Mouse (Mus musculus): ENCODE data around the gene Fam198a. TPM values are rescaled to one million over a fixed set of nuclear protein-coding genes. Genes with fewer than 3 reads are reported as not detected.

Fam198a gene
- total RNA-seq (2018; cell fraction: chromatin; rRNA removed) = 1 to 10 TPM in 1 of 26 experiments, not detected in 25; 1.7 TPM
- not detected for total RNA-seq (2018; cell fraction: cytosol; rRNA removed)
- not detected for total RNA-seq (2018; cell fraction: nucleus; rRNA removed)
- polyA plus RNA-seq (2018) = not detected in 3 replicates

GRCm38 (mm10) chr9:121950418-121951113 is at the start of gene Fam198a:
TSS of gene Fam198a (plus strand) at chr9:121950988.
- no peak within 1 kb of the TSS for H3K4me3 ChIP-seq (ENCODE audit: inconsistent target)
- no peaks in the 10 kb centered on the region for H3K36me3 ChIP-seq (ENCODE audit: inconsistent target)
- H3K79me2 ChIP-seq (ENCODE audit: inconsistent target) = no peaks in the 10 kb centered on the region
- H3K27ac ChIP-seq = no peak within 1 kb of the TSS
- 15% methylated on average over 11 of the region's 14 CpGs for WGBS (ENCODE audit: missing documents)

- 93% methylated on average over 5 of the region's 5 CpGs for WGBS (ENCODE audit: missing documents)
- H3K36me3 ChIP-seq (ENCODE audit: inconsistent target) = no peaks in the 10 kb centered on the region
- H3K4me3 ChIP-seq (ENCODE audit: inconsistent target) = no peak overlapping the region
- no peak overlapping the region for H3K27ac ChIP-seq
- H3K79me2 ChIP-seq (ENCODE audit: inconsistent target) = no peaks in the 10 kb centered on the region
These were observed 48.8 kb upstream of the Fam198a start for GRCm38 (mm10) chr9:121901710-121902700.

GRCm38 (mm10) chr9:121903476-121904305 is 47.1 kb upstream of the Fam198a start:
- WGBS (ENCODE audit: missing documents) = 63% methylated on average over 8 of the region's 8 CpGs
- no peaks in the 10 kb centered on the region for H3K79me2 ChIP-seq (ENCODE audit: inconsistent target)
- H3K36me3 ChIP-seq (ENCODE audit: inconsistent target) = no peaks in the 10 kb centered on the region
- H3K27ac ChIP-seq = no peak overlapping the region
- H3K4me3 ChIP-seq (ENCODE audit: inconsistent target) = no peak overlapping the region

GRCm38 (mm10) chr9:121904319-121904718 is 46.5 kb upstream of the Fam198a start:
- H3K27ac ChIP-seq = no peak overlapping the region
- H3K4me3 ChIP-seq (ENCODE audit: inconsistent target) = no peak overlapping the region
- WGBS (ENCODE audit: missing documents) = 6% methylated on average over 4 of the region's 4 CpGs
- no peaks in the 10 kb centered on the region for H3K79me2 ChIP-seq (ENCODE audit: inconsistent target)
- H3K36me3 ChIP-seq (ENCODE audit: inconsistent target) = no peaks in the 10 kb centered on the region

GRCm38 (mm10) chr9:121904946-121905345 is 45.8 kb upstream of the Fam198a start:
- Histone ChIP-seq H3K27ac (no peak overlapping the region), H3K4me3 (ENCODE audit: inconsistent target) (no peak overlapping the region), H3K36me3 (ENCODE audit: inconsistent target) (no peaks in the 10 kb centered on the region), H3K79me2 (ENCODE audit: inconsistent target) (no peaks in the 10 kb centered on the region)
- WGBS (ENCODE audit: missing documents) = 65% methylated on average over 7 of the region's 7 CpGs

GRCm38 (mm10) chr9:121905556-121906185 is 45.1 kb upstream of the Fam198a start:
- Histone ChIP-seq H3K36me3 (ENCODE audit: inconsistent target) (no peaks in the 10 kb centered on the region), H3K79me2 (ENCODE audit: inconsistent target) (no peaks in the 10 kb centered on the region), H3K4me3 (ENCODE audit: inconsistent target) (no peak overlapping the region), H3K27ac (no peak overlapping the region)
- WGBS (ENCODE audit: missing documents) = 91% methylated on average over 4 of the region's 4 CpGs

- no peak overlapping the region for H3K4me3 ChIP-seq (ENCODE audit: inconsistent target)
- H3K36me3 ChIP-seq (ENCODE audit: inconsistent target) = no peaks in the 10 kb centered on the region
- 96% methylated on average over 5 of the region's 5 CpGs for WGBS (ENCODE audit: missing documents)
- no peaks in the 10 kb centered on the region for H3K79me2 ChIP-seq (ENCODE audit: inconsistent target)
- no peak overlapping the region for H3K27ac ChIP-seq
These were observed 44.3 kb upstream of the Fam198a start for GRCm38 (mm10) chr9:121906456-121906855.

- Histone ChIP-seq H3K36me3 (ENCODE audit: inconsistent target) (no peaks in the 10 kb centered on the region), H3K79me2 (ENCODE audit: inconsistent target) (no peaks in the 10 kb centered on the region), H3K4me3 (ENCODE audit: inconsistent target) (no peak overlapping the region), H3K27ac (no peak overlapping the region)
- WGBS (ENCODE audit: missing documents) = 95% methylated on average over 10 of the region's 10 CpGs
These were observed 43.3 kb upstream of the Fam198a start for GRCm38 (mm10) chr9:121907356-121908070.

- Histone ChIP-seq H3K4me3 (ENCODE audit: inconsistent target) (no peak overlapping the region), H3K27ac (no peak overlapping the region), H3K36me3 (ENCODE audit: inconsistent target) (no peaks in the 10 kb centered on the region), H3K79me2 (ENCODE audit: inconsistent target) (no peaks in the 10 kb centered on the region)
- WGBS (ENCODE audit: missing documents) = 93% methylated on average over 17 of the region's 17 CpGs
These were observed 42.5 kb upstream of the Fam198a start for GRCm38 (mm10) chr9:121908321-121908720.

GRCm38 (mm10) chr9:121909635-121910034 is 41.2 kb upstream of the Fam198a start:
- 7% methylated on average over 6 of the region's 6 CpGs for WGBS (ENCODE audit: missing documents)
- Histone ChIP-seq H3K4me3 (ENCODE audit: inconsistent target) (no peak overlapping the region), H3K79me2 (ENCODE audit: inconsistent target) (no peaks in the 10 kb centered on the region), H3K27ac (0 out of 2 replicates have a peak overlapping the region, but pooled peaks have one; percentile 4), H3K36me3 (ENCODE audit: inconsistent target) (no peaks in the 10 kb centered on the region)

GRCm38 (mm10) chr9:121911196-121911595 is 39.6 kb upstream of the Fam198a start:
- 96% methylated on average over 7 of the region's 7 CpGs for WGBS (ENCODE audit: missing documents)
- Histone ChIP-seq H3K79me2 (ENCODE audit: inconsistent target) (no peaks in the 10 kb centered on the region), H3K27ac (no peak overlapping the region), H3K36me3 (ENCODE audit: inconsistent target) (no peaks in the 10 kb centered on the region), H3K4me3 (ENCODE audit: inconsistent target) (no peak overlapping the region)

- 96% methylated on average over 4 of the region's 4 CpGs for WGBS (ENCODE audit: missing documents)
- no peak overlapping the region for H3K4me3 ChIP-seq (ENCODE audit: inconsistent target)
These were observed 38.0 kb upstream of the Fam198a start for GRCm38 (mm10) chr9:121912786-121913185.

GRCm38 (mm10) chr9:121914226-121914757 is 36.5 kb upstream of the Fam198a start:
- Histone ChIP-seq H3K27ac (no peak overlapping the region), H3K79me2 (ENCODE audit: inconsistent target) (no peaks in the 10 kb centered on the region), H3K4me3 (ENCODE audit: inconsistent target) (no peak overlapping the region), H3K36me3 (ENCODE audit: inconsistent target) (no peaks in the 10 kb centered on the region)
- WGBS (ENCODE audit: missing documents) = 43% methylated on average over 8 of the region's 8 CpGs

More at GRCm38 (mm10) chr9:121912786-121913185, 38.0 kb upstream of the Fam198a start:
- H3K27ac ChIP-seq = no peak overlapping the region
- H3K79me2 ChIP-seq (ENCODE audit: inconsistent target) = no peaks in the 10 kb centered on the region
- no peaks in the 10 kb centered on the region for H3K36me3 ChIP-seq (ENCODE audit: inconsistent target)

Measured in macrophage (primary cell).